In the genomic region with DNA sequence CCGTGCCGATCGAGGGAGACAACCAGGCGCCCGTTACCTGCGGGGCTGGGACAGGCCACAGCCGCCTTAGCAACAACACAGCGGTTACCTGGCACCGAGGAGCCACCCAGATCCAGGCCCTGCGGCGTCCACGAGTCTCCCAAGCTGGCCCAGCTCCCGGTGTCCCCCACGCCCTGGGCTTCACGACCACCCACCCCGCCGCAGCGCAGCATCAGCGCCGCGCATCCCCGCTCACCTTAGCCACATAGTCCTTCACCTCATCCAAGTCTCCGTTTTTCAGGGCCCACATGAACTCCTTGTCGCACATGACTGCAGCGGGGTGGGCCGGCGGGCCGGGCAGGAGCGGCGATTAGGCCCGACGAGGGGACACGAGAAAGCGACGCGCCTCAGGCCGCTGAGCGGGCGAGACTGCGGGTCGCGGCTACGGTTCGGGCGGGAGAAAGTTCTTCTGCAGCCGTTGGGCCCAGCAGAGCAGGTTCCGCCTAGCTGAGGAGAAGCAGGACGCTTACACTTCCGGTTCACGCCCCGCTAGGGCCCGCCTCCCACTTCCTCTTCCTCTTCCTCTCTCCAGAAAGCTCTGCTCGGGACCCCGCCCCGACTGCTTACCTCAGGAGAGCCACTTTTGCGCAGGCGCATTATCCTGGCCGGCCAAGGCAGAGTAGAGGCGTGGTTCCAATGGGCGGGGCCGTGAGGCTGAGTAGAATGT, we compare ENCODE assay signal across 8 mouse cellular contexts. TPM values are rescaled to one million over a fixed set of nuclear protein-coding genes. Genes with fewer than 3 reads are reported as not detected.
DNase-seq lines count a peak whose midpoint lies in the region; ATAC-seq and TF ChIP-seq lines count a peak whose summit lies in the region.

A gene (minus strand): TSS at position 585 of the 706 bp plus-strand sequence.

- peak within 1 kb of the TSS; percentile 95 for H3K9ac ChIP-seq in CH12.LX (ENCODE audit: insufficient read depth, low read depth)
- peak within 1 kb of the TSS; percentile 90 for H3K9ac ChIP-seq in forebrain, embryonic 11.5 days (ENCODE audit: low read length)
- H3K9ac ChIP-seq in heart, embryonic 16.5 days (ENCODE audit: low read length) = peak within 1 kb of the TSS; percentile 94
- H3K9ac ChIP-seq in liver, embryonic 15.5 days = peak within 1 kb of the TSS; percentile 90
- peak within 1 kb of the TSS; percentile 95 for H3K9ac ChIP-seq in neural tube, embryonic 12.5 days

- H3K9me3 ChIP-seq in CH12.LX (replicated peaks; ENCODE audit: low read length) = no peaks in the 10 kb centered on the region
- no peaks in the 10 kb centered on the region for H3K9me3 ChIP-seq in forebrain, embryonic 11.5 days (ENCODE audit: control insufficient read depth, low read length)
- no peaks in the 10 kb centered on the region for H3K9me3 ChIP-seq in heart, embryonic 16.5 days (replicated peaks; ENCODE audit: control insufficient read depth, low read length)
- no peaks in the 10 kb centered on the region for H3K9me3 ChIP-seq in liver, embryonic 15.5 days (replicated peaks)
- H3K9me3 ChIP-seq in neural tube, embryonic 12.5 days = no peaks in the 10 kb centered on the region

- peak; percentile 79 for TF ChIP-seq POLR2A in CH12.LX (IDR thresholded peaks at IDR 0.05; ENCODE audit: low read depth, low read length)

- TF ChIP-seq CTCF in CH12.LX (conservative IDR thresholded peaks at IDR 0.05 in 1 of 2, IDR thresholded peaks at IDR 0.05 in 1 of 2; ENCODE audit: low read depth in 2 of 2, low read length in 2 of 2) = no peak

- H3K4me2 ChIP-seq in CH12.LX (ENCODE audit: insufficient read depth, low read depth, poor library complexity, severe bottlenecking) = peak within 1 kb of the TSS; percentile 69; the same call in 1 of the 2 replicates
- peak within 1 kb of the TSS; percentile 73 for H3K4me2 ChIP-seq in forebrain, embryonic 11.5 days (ENCODE audit: low read depth, low read length, severe bottlenecking)
- H3K4me2 ChIP-seq in heart, embryonic 16.5 days (ENCODE audit: low read depth, low read length) = peak within 1 kb of the TSS; percentile 93
- H3K4me2 ChIP-seq in liver, embryonic 15.5 days = peak within 1 kb of the TSS; percentile 74
- peak within 1 kb of the TSS; percentile 73 for H3K4me2 ChIP-seq in neural tube, embryonic 12.5 days (replicated peaks)

- peaks cover 3 to 29% of the 10 kb centered on the region in 2 experiments; a peak in 3 of 4 replicates for H3K4me1 ChIP-seq in CH12.LX (ENCODE audit: control insufficient read depth in 1 of 2, insufficient read depth in 2 of 2)
- no peaks in the 10 kb centered on the region for H3K4me1 ChIP-seq in forebrain, embryonic 11.5 days (replicated peaks; ENCODE audit: control insufficient read depth, insufficient read depth, low read length)
- H3K4me1 ChIP-seq in heart, embryonic 16.5 days (ENCODE audit: control insufficient read depth, insufficient read depth, low read length) = peaks cover 7% of the 10 kb centered on the region; the same call in 1 of the 2 replicates
- peaks cover 21% of the 10 kb centered on the region for H3K4me1 ChIP-seq in liver, embryonic 15.5 days (replicated peaks)
- peaks cover 12% of the 10 kb centered on the region for H3K4me1 ChIP-seq in neural tube, embryonic 12.5 days

- DNase-seq in CH12.LX (ENCODE audit: extremely low read depth) = peak; percentile 99
- peak; percentile 98 for DNase-seq in c-Kit-positive CD71-positive TER-119-negative erythroid progenitor cells, embryonic 14.5 days (ENCODE audit: low read depth)
- peak; percentile 98 for DNase-seq in forebrain, embryonic 11.5 days (ENCODE audit: low spot score)
- DNase-seq in kidney, postnatal 36 days = peak; percentile 99 to 100
- DNase-seq in telencephalon, adult 2 months (ENCODE audit: low read depth, low spot score) = peak; percentile 96

- peaks cover 38% of the 10 kb centered on the region for H3K79me2 ChIP-seq in CH12.LX (replicated peaks; ENCODE audit: control insufficient read depth, extremely low read depth, insufficient read depth, poor library complexity, severe bottlenecking)

- H3K27ac ChIP-seq in CH12.LX (ENCODE audit: insufficient read depth, low read depth) = peak within 1 kb of the TSS; percentile 87
- H3K27ac ChIP-seq in forebrain, embryonic 11.5 days (ENCODE audit: low read depth, low read length) = peak within 1 kb of the TSS; percentile 26; the same call in 1 of the 2 replicates
- peak within 1 kb of the TSS; percentile 76 for H3K27ac ChIP-seq in heart, embryonic 16.5 days (ENCODE audit: low read length)
- H3K27ac ChIP-seq in liver, embryonic 15.5 days (replicated peaks) = peak within 1 kb of the TSS; percentile 85
- H3K27ac ChIP-seq in neural tube, embryonic 12.5 days = peak within 1 kb of the TSS; percentile 37; the same call in 1 of the 2 replicates

- peak within 1 kb of the TSS; percentile 85 to 98 (median 86) for H3K4me3 ChIP-seq in CH12.LX (replicated peaks in 1 of 3; ENCODE audit: low read depth in 2 of 3, low read length in 2 of 3, poor library complexity in 1 of 3)
- H3K4me3 ChIP-seq in forebrain, embryonic 11.5 days (ENCODE audit: low read depth, low read length) = peak within 1 kb of the TSS; percentile 91
- peak within 1 kb of the TSS; percentile 80 for H3K4me3 ChIP-seq in heart, embryonic 16.5 days (ENCODE audit: low read length)
- peak within 1 kb of the TSS; percentile 98 for H3K4me3 ChIP-seq in liver, embryonic 15.5 days (replicated peaks)
- H3K4me3 ChIP-seq in neural tube, embryonic 12.5 days = peak within 1 kb of the TSS; percentile 92

- no peak for TF ChIP-seq EP300 in CH12.LX (IDR thresholded peaks at IDR 0.05; ENCODE audit: low read length)

- dilution Hi-C loops in CH12.LX (cut with MboI; ENCODE audit: extremely low pct_ligation_motif_present, extremely low pct_unique_long_range_greater_than_20kb, low sequenced_read_pairs) = no loop called here

- H3K27me3 ChIP-seq in CH12.LX (replicated peaks) = no peaks in the 10 kb centered on the region
- H3K27me3 ChIP-seq in forebrain, embryonic 11.5 days (ENCODE audit: control insufficient read depth, insufficient read depth, low read length) = no peaks in the 10 kb centered on the region
- no peaks in the 10 kb centered on the region for H3K27me3 ChIP-seq in heart, embryonic 16.5 days (ENCODE audit: control insufficient read depth, insufficient read depth, low read length)
- no peaks in the 10 kb centered on the region for H3K27me3 ChIP-seq in liver, embryonic 15.5 days
- H3K27me3 ChIP-seq in neural tube, embryonic 12.5 days (replicated peaks) = no peaks in the 10 kb centered on the region

- H3K36me3 ChIP-seq in CH12.LX (replicated peaks in 1 of 2; ENCODE audit: control insufficient read depth in 1 of 2, insufficient read depth in 1 of 2, low read length in 1 of 2) = peaks cover 3 to 7% of the 10 kb centered on the region in 2 experiments
- H3K36me3 ChIP-seq in forebrain, embryonic 11.5 days (ENCODE audit: control insufficient read depth, insufficient read depth, low read length) = no peaks in the 10 kb centered on the region
- no peaks in the 10 kb centered on the region for H3K36me3 ChIP-seq in heart, embryonic 16.5 days (ENCODE audit: control insufficient read depth, insufficient read depth)
- no peaks in the 10 kb centered on the region; the same call in 1 of the 2 replicates for H3K36me3 ChIP-seq in liver, embryonic 15.5 days (replicated peaks)
- H3K36me3 ChIP-seq in neural tube, embryonic 12.5 days = no peaks in the 10 kb centered on the region

- peak; percentile 100 for ATAC-seq in forebrain, embryonic 11.5 days (replicated peaks; ENCODE audit: low FRiP score)
- peak; percentile 99 for ATAC-seq in heart, embryonic 16.5 days (replicated peaks; ENCODE audit: extremely low read depth, insufficient read depth, low FRiP score)
- ATAC-seq in liver, embryonic 15.5 days (ENCODE audit: insufficient read depth) = peak; percentile 97
- ATAC-seq in neural tube, embryonic 12.5 days (ENCODE audit: low FRiP score, low read depth) = peak; percentile 99

- under 1% methylated on average over 57 of the region's 61 CpGs for WGBS in forebrain, embryonic 11.5 days
- under 1% methylated on average over 60 of the region's 61 CpGs for WGBS in heart, embryonic 16.5 days
- under 1% methylated on average over 61 of the region's 61 CpGs for WGBS in liver, embryonic 15.5 days (ENCODE audit: insufficient replicate concordance)
- WGBS in neural tube, embryonic 12.5 days = under 1% methylated on average over 61 of the region's 61 CpGs

- in situ Hi-C loops in CH12.LX (cut with MboI; ENCODE audit: low pct_ligation_motif_present, low pct_unique_long_range_greater_than_20kb, low sequenced_read_pairs) = no loop called here

- TF ChIP-seq RAD21 in CH12.LX (IDR thresholded peaks at IDR 0.05; ENCODE audit: low read depth, low read length) = no peak

TF ChIP-seq in CH12.LX, 34 proteins besides CTCF, POLR2A, EP300 and RAD21 (continues in another document):
- TF ChIP-seq SMC3 (IDR thresholded peaks at IDR 0.05; ENCODE audit: low read depth, low read length) = no peak
- TF ChIP-seq UBTF (IDR thresholded peaks at IDR 0.05; ENCODE audit: low read depth, low read length) = peak; percentile 40; the same call in 1 of the 2 replicates
- 0 out of 2 replicates have a peak, but pooled peaks have one; percentile 27 for TF ChIP-seq POLR2AphosphoS2 (IDR thresholded peaks at IDR 0.05; ENCODE audit: low read depth, low read length)
- peak; percentile 33; the same call in 1 of the 2 replicates for TF ChIP-seq ZMIZ1 (IDR thresholded peaks at IDR 0.05; ENCODE audit: low read depth, low read length)
- peak; percentile 64; the same call in 1 of the 2 replicates for TF ChIP-seq TBP (conservative IDR thresholded peaks at IDR 0.05; ENCODE audit: low read depth, low read length)
- peak; percentile 41; the same call in 1 of the 2 replicates for TF ChIP-seq MAX (IDR thresholded peaks at IDR 0.05; ENCODE audit: low read length)
- TF ChIP-seq USF2 (conservative IDR thresholded peaks at IDR 0.05; ENCODE audit: low read depth, low read length) = no peak
- peak; percentile 76; the same call in 1 of the 2 replicates for TF ChIP-seq MXI1 (IDR thresholded peaks at IDR 0.05; ENCODE audit: low read depth, low read length)
- TF ChIP-seq MYC (IDR thresholded peaks at IDR 0.05; ENCODE audit: low read depth, low read length) = peak; percentile 55; the same call in 1 of the 2 replicates
- TF ChIP-seq USF1 (IDR thresholded peaks at IDR 0.05; ENCODE audit: low read depth, low read length) = no peak
- peak; percentile 71 for TF ChIP-seq TCF12 (IDR thresholded peaks at IDR 0.05; ENCODE audit: low read depth, low read length)
- TF ChIP-seq MAZ (IDR thresholded peaks at IDR 0.05; ENCODE audit: low read depth, low read length) = peak; percentile 62; the same call in 1 of the 2 replicates
- TF ChIP-seq NELFE (IDR thresholded peaks at IDR 0.05; ENCODE audit: low read depth, low read length) = peak; percentile 80

RNA-seq across cellular contexts. Expression of the gene that starts here (rescaled TPM):
- total RNA-seq in CH12.LX (2012; rRNA removed) (57.8 and 59.7 TPM in 2 replicates), CH12.LX (2014; rRNA removed) (121 and 132 TPM in 2 replicates)
- 107 and 119 TPM in 2 replicates for polyA plus RNA-seq in CH12.LX (2012; ENCODE audit: insufficient read length, low read depth)
- polyA plus RNA-seq in forebrain, embryonic 11.5 days (2014; fragmentation: Nextera tagmentation; extraction: Ambion mirVana) = 156 and 166 TPM in 2 replicates
- 88.1 and 90.9 TPM in 2 replicates for polyA plus RNA-seq in heart, embryonic 16.5 days (2015; fragmentation: Nextera tagmentation; extraction: Ambion mirVana)
- 49.8 and 52.8 TPM in 2 replicates for polyA plus RNA-seq in liver, embryonic 15.5 days (2015; fragmentation: Nextera tagmentation; extraction: Ambion mirVana)
- polyA plus RNA-seq in neural tube, embryonic 12.5 days (2016; fragmentation: Nextera tagmentation; extraction: Ambion mirVana) = 156 and 162 TPM in 2 replicates

Comparison
In these comparisons a context has a peak if more than half of its experiments do, and no peak if none do; other contexts are left out.
1. Peak in every context shown above with its lines: DNase-seq, ATAC-seq, H3K4me3 ChIP-seq and H3K27ac ChIP-seq.
2. H3K27ac ChIP-seq: peak in every context shown above with its lines; median percentile 87 in CH12.LX; 85 in liver, embryonic 15.5 days; 76 in heart, embryonic 16.5 days; 37 in neural tube, embryonic 12.5 days; 26 in forebrain, embryonic 11.5 days.